Mouse (Mus musculus): ENCODE results near the gene Irf2bpl.

The Irf2bpl gene

GRCm38 (mm10) chr12:86885746-86886145 is 1.1 kb upstream of the Irf2bpl start:
- no peak for DNase-seq (ENCODE audit: low read depth, low spot score)

DNA sequence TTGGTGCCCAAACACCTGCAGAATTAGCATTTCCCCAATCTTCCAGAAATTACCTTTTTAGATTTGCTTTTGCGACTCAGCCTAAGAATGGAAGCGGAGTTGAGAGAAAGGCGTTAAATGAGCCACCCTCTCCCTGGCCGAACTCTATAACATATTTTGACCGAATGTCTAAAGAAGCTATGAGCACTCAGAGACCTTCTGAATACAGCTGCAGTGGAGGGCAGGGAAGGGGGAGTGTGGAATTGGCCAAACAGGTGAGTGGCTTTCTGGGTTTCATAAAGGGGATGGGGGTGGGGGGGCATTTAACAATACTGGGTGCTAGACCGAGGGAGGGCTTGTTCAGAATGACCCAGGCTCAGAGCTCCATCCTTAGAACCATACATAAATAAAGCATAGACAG is 738 bp upstream of the Irf2bpl start:
- no peak for DNase-seq (ENCODE audit: low read depth, low spot score)

DNA sequence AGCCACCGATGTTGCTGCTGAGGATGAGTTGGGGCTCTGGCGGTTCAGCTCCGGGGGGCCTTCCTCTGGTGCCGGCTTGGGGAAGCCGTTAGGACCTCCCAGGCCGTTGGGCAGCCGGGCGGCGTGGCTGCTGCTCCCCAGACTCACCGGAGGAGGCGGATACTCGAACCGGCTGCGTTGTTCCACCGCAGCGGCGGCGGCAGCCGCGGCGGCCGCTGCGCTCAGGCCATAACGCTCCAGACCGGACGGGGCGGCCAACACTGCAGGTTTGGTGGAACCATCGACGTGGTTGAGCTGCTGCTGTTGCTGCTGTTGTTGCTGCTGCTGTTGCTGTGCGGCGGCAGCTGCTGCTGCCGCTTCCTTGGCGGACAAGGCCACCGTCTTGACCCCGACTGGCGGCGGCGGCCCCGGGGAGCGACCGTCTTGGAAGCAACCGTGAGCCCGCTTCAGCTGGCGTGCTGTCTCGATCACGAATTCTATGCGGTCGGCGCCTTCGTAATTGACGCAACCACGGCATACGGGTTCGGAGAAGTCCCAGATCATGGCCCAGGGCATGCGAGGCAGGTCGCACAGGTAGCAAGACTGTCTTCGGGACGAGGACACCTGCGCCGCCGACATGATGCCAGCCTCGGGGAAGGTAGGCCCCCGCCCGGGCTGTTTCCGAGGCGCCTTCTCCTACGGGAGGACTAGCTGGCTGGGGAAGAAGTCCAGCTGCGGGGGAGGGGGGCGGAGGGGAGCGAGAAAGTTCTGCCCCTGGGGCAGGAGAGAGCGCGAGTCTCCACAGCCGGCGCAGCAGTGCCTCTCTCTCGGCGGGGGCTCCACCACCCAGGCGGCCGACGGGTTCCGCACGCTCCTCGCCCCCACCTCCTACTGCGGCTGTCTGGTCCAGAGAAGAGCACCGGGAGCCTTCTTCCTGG is 1.1 kb downstream of the Irf2bpl start:
- peak; percentile 59 for DNase-seq (ENCODE audit: low read depth, low spot score)

- DNase-seq (ENCODE audit: low read depth, low spot score) = no peak
These were observed 1.6 kb downstream of the Irf2bpl start for GRCm38 (mm10) chr12:86883019-86883279.

- DNase-seq (ENCODE audit: low read depth, low spot score) = peak; percentile 60
These were observed 2.1 kb downstream of the Irf2bpl start for GRCm38 (mm10) chr12:86882279-86883018.

- DNase-seq (ENCODE audit: low read depth, low spot score) = peak; percentile 29
These were observed 2.8 kb downstream of the Irf2bpl start for GRCm38 (mm10) chr12:86881809-86882278.

DNA sequence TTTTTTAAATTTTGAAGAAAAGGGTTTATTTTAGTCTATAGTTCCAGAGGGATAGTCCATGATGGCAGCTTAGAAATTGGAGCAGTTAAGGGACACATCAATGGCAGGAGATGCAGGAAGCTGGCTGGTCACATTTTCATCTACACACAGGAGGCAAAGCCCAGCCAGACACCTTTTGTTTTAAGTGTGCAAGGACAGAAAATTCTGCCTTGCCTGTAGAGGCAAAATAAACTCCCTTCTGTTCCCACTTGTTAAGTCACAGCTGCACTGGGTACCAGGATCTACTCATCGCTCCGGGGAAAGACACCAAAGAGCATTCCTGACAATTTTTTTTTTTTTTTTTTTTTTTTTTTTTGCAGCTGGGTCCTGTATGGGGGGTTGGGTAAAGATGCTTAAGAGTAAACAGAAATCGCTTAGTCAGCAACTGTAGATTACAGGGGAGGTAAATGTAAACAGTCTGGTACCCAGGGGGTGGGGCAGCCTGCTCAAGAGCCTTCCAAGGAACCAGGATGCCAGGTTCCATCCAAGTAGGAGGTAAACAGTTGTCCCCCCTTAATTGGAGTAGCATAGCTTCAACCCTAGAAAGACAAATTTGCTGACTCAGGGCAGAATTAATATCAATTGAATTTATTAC is 4.4 kb downstream of the Irf2bpl start:
- peak; percentile 50 for DNase-seq (ENCODE audit: low read depth, low spot score)

- DNase-seq (ENCODE audit: low read depth, low spot score) = no peak
These were observed 5.0 kb downstream of the Irf2bpl start for GRCm38 (mm10) chr12:86879446-86880085.

- peak; percentile 64 for DNase-seq (ENCODE audit: low read depth, low spot score)
These were observed 5.9 kb downstream of the Irf2bpl start for GRCm38 (mm10) chr12:86878426-86879353.

DNA sequence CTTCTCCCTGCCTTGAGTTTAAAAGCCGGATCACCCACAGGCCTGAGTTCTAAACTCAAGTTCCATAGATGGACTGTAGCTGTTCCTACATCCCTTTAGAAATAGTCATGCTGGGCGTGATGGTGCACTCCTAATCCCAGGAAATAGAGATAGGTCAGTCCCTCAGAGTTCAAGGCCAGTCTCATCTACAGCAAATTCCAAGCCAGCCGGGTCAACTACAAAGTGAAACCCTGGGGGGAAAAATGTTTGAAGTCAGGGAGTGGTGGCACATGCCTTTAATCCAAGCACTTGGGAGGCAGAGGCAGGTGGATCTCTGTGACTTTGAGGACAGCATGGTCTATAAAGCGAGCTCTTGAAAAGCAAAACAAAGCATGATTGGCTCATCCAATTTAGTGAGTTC is 7.6 kb downstream of the Irf2bpl start:
- no peak for DNase-seq (ENCODE audit: low read depth, low spot score)

GRCm38 (mm10) chr12:86876116-86876515 is 8.5 kb downstream of the Irf2bpl start:
- no peak for DNase-seq (ENCODE audit: low read depth, low spot score)

DNA sequence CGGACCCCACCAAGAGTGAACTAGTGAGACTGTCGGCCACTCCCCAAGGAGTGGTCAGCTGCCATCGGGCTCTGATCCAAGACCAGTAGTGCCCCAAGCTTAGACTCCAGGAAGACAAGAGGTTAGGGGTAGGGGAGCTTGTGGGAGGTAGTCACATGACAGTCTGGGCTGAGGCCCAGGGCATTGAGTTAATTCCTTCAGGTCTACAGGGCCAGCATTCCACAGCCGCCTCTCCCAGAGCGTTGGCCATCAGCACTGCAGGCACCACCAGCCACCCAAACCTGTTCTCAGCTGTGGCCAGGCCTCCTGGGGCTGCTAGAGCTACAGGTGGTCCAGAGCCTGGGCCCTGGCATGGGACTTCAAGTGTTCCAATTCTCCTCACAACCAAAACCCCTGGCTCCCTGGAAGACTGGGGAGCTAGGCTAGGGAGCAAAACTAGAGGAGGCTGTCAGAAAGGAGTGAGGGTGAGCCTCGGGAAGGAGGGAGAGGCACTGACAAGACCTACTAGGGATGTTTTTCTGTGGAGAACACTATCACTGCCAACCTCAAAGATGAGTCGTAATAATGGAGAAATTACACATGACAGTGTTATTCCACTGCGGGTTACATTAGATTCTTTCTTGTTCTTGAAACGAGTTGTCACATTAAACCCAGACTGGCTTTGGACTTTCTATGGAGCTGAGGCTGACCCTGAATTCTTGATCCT is 12.1 kb downstream of the Irf2bpl start:
- peak; percentile 88 for DNase-seq (ENCODE audit: low read depth, low spot score)

- DNase-seq (ENCODE audit: low read depth, low spot score) = peak; percentile 20
These were observed 12.8 kb downstream of the Irf2bpl start for GRCm38 (mm10) chr12:86871666-86872334.

GRCm38 (mm10) chr12:86870996-86871395 is 13.6 kb downstream of the Irf2bpl start:
- DNase-seq (ENCODE audit: low read depth, low spot score) = no peak

GRCm38 (mm10) chr12:86869761-86870160 is 14.8 kb downstream of the Irf2bpl start:
- no peak for DNase-seq (ENCODE audit: low read depth, low spot score)

GRCm38 (mm10) chr12:86867271-86868223 is 17.1 kb downstream of the Irf2bpl start:
- DNase-seq (ENCODE audit: low read depth, low spot score) = no peak

DNA sequence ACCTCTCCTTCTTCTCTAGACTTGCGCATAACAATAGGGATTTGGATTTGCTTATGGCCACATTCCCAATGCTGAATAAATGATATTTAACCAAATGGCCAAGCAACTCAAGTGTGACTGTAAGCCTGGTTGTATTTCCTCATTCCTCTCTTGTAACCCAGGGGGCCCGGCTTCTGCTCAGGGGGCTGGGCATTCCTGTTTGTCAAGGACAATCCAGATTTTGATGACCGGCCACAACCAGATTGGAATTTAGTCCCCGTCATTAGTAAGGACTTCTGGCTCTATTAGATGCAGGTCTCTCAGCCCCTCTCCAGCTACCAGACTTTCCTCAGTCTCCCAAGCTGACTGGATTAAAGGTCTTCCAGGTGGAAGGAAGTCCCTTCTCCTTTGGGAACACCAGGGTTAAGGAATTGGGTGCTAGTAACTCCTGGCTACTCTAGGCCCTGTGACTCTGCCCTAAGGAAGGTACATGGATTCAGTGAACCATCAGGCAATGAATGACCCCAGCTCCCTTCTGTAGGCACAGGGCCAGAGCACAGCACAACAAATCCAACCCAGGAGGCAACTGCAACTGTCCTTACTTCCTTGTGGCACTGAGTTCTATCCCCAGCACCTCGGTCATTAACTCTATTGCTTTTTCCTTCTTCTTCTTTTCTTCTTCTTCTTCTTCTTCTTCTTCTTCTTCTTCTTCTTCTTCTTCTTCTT is 20.1 kb downstream of the Irf2bpl start:
- no peak for DNase-seq (ENCODE audit: low read depth, low spot score)
